Mouse (Mus musculus) bone marrow, adult 2 months (tissue): Measurements from ENCODE around the gene Slc35a1.

ENCODE experiments used
- CTCF ChIP-seq: fragments of 200-500 bp; IDR thresholded peaks from 2 replicates; pipeline ENCODE4 v1.5.1; 2011; ENCODE audit warnings: low read length, control low read depth; ENCODE audit not compliant: control insufficient read depth, insufficient read depth
- POLR2A ChIP-seq: fragments of 200-500 bp; IDR thresholded peaks from 2 replicates; pipeline ENCODE4 v1.6.1; 2011; ENCODE audit warnings: low read depth, mild to moderate bottlenecking, control low read depth, low read length, borderline replicate concordance; ENCODE audit not compliant: control insufficient read depth

- TF ChIP-seq CTCF (no peak), POLR2A (no peak)
Observed at GRCm38 (mm10) chr4:34637386-34637785, 49.9 kb downstream of the Slc35a1 start.
